Mouse (Mus musculus): ENCODE measurements around the gene Tmtc1.

Tmtc1 gene

GRCm38 (mm10) chr6:148443726-148444701 lies at the start of gene Tmtc1:
Gene Tmtc1 (minus strand): TSS chr6:148444389.
- DNase-seq = peak; percentile 99

- no peak for DNase-seq
Measured at GRCm38 (mm10) chr6:148491849-148492248, 47.7 kb upstream of the Tmtc1 start.

GRCm38 (mm10) chr6:148486756-148487155 lies 42.6 kb upstream of the Tmtc1 start:
- DNase-seq = no peak

- no peak for DNase-seq
Measured at GRCm38 (mm10) chr6:148481894-148482293, 37.7 kb upstream of the Tmtc1 start.

- no peak for DNase-seq
Measured at GRCm38 (mm10) chr6:148479671-148480237, 35.6 kb upstream of the Tmtc1 start.

- no peak for DNase-seq
Measured at GRCm38 (mm10) chr6:148478350-148478749, 34.2 kb upstream of the Tmtc1 start.

- DNase-seq = no peak
Measured at GRCm38 (mm10) chr6:148472289-148472688, 28.1 kb upstream of the Tmtc1 start.

GRCm38 (mm10) chr6:148467924-148468389 lies 23.8 kb upstream of the Tmtc1 start:
- peak; percentile 96 for DNase-seq

- peak; percentile 85 for DNase-seq
Measured at GRCm38 (mm10) chr6:148467170-148467921, 23.2 kb upstream of the Tmtc1 start.

- DNase-seq = no peak
Measured at GRCm38 (mm10) chr6:148459636-148460035, 15.4 kb upstream of the Tmtc1 start.

- no peak for DNase-seq
Measured at GRCm38 (mm10) chr6:148455470-148455869, 11.3 kb upstream of the Tmtc1 start.

GRCm38 (mm10) chr6:148454740-148455139 lies 10.6 kb upstream of the Tmtc1 start:
- no peak for DNase-seq

- DNase-seq = peak; percentile 72
Measured at GRCm38 (mm10) chr6:148448151-148448550, 4.0 kb upstream of the Tmtc1 start.

- peak; percentile 68 for DNase-seq
Measured at GRCm38 (mm10) chr6:148446113-148446512, 1.9 kb upstream of the Tmtc1 start.

- DNase-seq = peak; percentile 92
Measured at GRCm38 (mm10) chr6:148444796-148445195, 607 bp upstream of the Tmtc1 start.

GRCm38 (mm10) chr6:148443291-148443725 lies 881 bp downstream of the Tmtc1 start:
- DNase-seq = peak; percentile 89

- DNase-seq = peak; percentile 95
Measured at GRCm38 (mm10) chr6:148442671-148443290, 1.4 kb downstream of the Tmtc1 start.

- DNase-seq = peak; percentile 97
Measured at GRCm38 (mm10) chr6:148441871-148442270, 2.3 kb downstream of the Tmtc1 start.

- DNase-seq = peak; percentile 95
Measured at GRCm38 (mm10) chr6:148439101-148439500, 5.1 kb downstream of the Tmtc1 start.

GRCm38 (mm10) chr6:148437565-148437964 lies 6.6 kb downstream of the Tmtc1 start:
- peak; percentile 88 for DNase-seq

GRCm38 (mm10) chr6:148436441-148437001 lies 7.7 kb downstream of the Tmtc1 start:
- peak; percentile 90 for DNase-seq

- peak; percentile 82 for DNase-seq
Measured at GRCm38 (mm10) chr6:148421577-148421976, 22.6 kb downstream of the Tmtc1 start.

All from heart, adult 11 months (tissue).